Mouse (Mus musculus) liver, adult 2 months (tissue): ENCODE results near the gene Tcf19.

Source experiments
- CTCF ChIP-seq: fragments of 200-500 bp; IDR thresholded peaks from 2 replicates; pipeline ENCODE4 v1.5.1; 2011; ENCODE audit warnings: low read depth, low read length, control low read depth
- POLR2A ChIP-seq: fragments of 200-500 bp; IDR thresholded peaks from 2 replicates; pipeline ENCODE4 v1.6.1; 2011; ENCODE audit warnings: low read length, control low read depth; ENCODE audit not compliant: insufficient read depth; ENCODE audit errors: extremely low read depth

DNA sequence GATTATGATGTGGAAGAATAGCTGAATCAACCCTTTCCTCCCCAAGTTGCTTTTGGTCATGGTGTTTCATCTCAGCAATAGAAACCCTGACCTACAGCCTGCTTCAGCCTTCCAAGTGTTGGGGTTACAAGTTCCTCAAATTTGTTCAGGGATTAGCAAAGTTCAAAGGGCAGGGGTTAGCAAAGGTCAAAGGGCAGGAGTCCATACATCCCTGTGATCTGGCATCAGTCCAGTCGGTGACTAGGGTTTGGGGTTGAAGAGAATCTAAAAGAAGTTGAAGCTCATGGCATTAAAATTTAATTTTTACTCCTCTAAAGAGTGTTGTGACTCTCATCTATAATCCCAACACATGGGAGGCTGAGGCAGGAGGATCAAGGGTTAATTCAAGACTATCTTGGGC, 21.9 kb upstream of the Tcf19 start:
- TF ChIP-seq CTCF (no peak), POLR2A (no peak)
